Mouse (Mus musculus) adrenal gland, adult 18-20 months (tissue): ENCODE measurements at regions not wholly inside any gene's neighbourhood (a gene's known extent, or its start where the extent isn't known, plus 50 kb on each side); places are given as distances from the start of the nearest gene placed in this dataset.
A peak's percentile ranks its signal among the peaks of the same experiment; 100 is the strongest.

ENCODE experiments used
- DNase-seq, 2 experiments: peaks; one replicate each; pipeline ENCODE4 v3.0.0; 2021 to 2022; ENCODE audit warnings: low spot score in 2 of 2

DNA sequence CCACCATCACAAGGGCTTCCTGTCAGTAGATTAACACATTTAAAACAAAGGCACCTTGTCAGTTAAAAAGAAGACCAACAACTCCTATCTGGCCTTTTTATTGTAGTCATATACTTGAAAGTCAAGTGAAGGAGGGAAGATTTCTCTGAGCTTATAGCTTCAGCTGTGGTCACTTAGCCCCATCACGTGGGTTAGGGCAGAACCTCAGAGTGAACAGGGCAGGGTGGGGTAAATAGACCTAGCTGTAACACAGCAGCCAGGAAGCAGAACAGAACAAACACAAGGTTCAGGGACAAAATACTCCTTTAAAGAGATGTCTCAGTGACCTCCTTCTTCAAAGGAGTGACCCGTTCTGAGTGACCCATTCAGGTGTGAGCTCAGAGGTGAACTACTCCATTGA, 226.6 kb upstream of the Prep start:
- no peak for DNase-seq

DNA sequence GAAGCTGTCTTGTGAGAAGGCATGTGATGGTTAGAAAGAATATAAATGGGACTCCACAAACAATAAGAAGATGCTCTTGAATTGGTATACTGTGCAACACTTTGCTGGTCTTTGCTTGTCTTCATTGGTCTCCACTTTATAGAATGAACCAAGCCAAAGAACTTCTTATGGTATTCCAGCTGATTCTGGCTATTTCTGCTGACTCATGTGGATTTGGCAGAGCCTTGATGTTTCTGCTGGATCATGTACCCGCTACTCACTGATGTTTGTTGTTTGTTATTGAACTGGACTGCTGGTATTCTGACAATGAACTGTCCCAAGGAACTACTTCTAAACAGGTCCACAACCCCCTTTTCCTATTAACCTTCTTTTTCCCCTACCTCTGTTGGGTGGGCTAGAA, 234.5 kb upstream of the Prep start:
- no peak for DNase-seq

- no peak for DNase-seq
These were observed 240.7 kb upstream of the Prep start for GRCm38 (mm10) chr10:44826271-44826670.

DNA sequence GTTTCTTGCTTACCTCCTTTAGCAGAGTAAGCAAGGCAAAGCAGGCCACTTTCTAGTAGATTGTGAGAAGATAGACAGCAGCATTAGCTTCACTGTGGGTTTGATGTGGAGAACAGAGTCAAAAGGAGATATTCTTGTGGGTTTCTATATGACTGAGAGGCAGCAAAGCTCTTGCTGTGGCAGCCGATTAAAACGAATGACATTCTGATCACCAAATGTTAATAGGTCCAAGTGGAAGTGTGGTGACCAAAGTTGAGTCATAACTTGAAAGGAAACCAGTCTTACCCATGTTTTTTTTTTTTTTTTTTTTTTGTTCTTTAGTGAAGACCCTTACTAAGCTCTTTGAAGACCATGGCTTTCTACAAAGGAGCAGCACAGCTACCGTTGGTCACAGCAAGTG, 245.3 kb upstream of the Prep start:
- DNase-seq = no peak

- no peak for DNase-seq
These were observed 246.6 kb upstream of the Prep start for GRCm38 (mm10) chr10:44820379-44820778.

DNA sequence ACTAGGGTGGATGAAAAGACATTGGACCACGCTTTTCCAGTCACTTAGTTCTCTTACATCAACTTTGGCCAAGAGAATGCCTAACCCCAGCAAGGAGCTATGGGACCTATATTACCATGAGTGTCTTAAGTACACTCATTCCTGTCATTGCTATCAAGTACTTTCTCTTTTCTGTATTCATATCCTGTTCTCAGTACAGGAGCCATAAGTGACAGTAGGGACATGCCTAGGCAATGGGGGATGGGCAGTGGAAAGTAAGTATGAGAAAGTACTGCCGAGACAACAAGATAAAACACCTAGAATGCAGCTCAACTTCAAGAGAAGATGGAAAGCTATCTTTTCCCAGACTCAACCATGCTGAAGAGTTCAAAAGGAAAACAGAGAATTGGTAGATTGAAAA, 247.6 kb upstream of the Prep start:
- DNase-seq = no peak

DNA sequence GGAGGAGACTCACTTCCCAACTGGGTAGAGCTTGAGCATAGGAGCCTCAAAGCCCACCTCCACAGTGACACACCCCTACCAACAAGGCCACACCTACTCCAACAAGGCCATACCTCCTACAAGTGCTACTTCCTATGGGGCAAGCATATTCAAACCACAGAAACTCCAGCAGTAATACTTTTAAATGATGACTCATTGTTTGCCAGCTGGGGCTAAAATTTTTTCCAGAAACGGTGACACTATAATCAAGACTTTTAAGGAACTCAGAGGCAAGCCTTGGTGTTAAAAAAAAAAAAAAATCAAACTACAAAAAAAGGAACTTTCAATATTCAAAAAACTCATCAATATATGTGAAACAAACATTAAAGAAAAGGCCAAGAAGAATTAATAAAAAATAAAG, 248.4 kb upstream of the Prep start:
- no peak for DNase-seq

DNA sequence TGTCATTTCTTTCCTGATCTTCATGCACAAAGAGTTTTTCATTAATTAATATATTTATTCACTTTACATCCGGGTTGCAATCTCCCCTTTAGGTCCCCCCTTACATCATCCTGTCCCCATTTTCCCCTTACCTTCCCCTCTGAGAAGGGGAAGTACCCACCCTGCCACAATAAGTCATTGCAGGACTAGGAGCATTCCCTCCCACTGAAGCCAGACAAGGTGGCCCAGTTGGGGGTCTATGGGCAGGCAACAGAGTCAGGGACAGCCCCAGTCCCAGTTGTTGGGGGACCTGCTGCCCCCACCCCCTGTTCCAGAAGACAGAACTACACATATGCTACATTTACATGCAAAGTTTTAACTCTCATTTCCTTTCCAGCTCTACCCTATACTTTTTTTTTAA, 267.9 kb upstream of the Prdm1 start:
- no peak for DNase-seq

- DNase-seq = no peak
These were observed 257.1 kb upstream of the Prdm1 start for GRCm38 (mm10) chr10:44785386-44785785.

GRCm38 (mm10) chr10:44780381-44780958, 252.2 kb upstream of the Prdm1 start:
- DNase-seq = no peak

- no peak for DNase-seq
These were observed 251.4 kb upstream of the Prdm1 start for GRCm38 (mm10) chr10:44779568-44780207.

- DNase-seq = no peak
These were observed 248.9 kb upstream of the Prdm1 start for GRCm38 (mm10) chr10:44777214-44777613.

- DNase-seq = no peak
These were observed 247.9 kb upstream of the Prdm1 start for GRCm38 (mm10) chr10:44776175-44776574.

DNA sequence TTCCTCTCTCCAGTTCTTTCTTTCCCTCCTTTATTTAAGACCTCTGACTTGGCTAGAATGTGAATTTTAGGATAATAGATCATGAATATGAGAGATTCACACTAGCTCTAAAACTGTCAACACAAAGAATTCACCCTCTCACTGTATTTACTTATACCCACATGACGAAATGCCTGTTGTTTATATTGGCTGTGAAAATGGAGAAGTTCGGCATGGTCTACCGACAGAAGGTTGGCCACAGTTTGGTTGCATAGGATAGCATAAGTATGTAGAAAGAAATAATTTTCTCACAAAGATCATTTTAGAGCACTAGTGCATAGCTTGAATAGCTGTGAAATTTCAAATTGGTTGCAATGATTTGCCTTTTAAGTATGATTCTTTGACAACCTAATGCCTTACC, 237.2 kb upstream of the Prdm1 start:
- no peak for DNase-seq

DNA sequence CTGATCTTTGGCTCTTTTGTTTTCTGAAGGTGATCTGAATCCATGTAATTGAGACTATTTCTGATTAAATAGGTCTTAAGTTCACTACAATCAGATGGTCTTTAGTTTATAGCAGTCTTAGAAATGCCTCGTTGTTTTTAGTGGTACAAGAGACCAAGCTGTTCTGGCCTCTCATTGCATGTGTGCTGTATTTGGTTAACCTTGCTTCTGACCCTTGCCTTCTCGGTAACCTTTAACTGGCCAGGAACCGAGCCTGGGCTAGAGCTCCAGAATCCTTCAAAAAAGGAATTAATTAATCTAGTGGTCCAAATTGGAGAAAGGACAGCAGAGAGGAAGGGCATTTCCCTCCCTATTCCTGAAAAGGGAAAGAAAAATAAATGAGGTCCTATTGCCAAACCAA, 234.8 kb upstream of the Prdm1 start:
- DNase-seq = no peak

DNA sequence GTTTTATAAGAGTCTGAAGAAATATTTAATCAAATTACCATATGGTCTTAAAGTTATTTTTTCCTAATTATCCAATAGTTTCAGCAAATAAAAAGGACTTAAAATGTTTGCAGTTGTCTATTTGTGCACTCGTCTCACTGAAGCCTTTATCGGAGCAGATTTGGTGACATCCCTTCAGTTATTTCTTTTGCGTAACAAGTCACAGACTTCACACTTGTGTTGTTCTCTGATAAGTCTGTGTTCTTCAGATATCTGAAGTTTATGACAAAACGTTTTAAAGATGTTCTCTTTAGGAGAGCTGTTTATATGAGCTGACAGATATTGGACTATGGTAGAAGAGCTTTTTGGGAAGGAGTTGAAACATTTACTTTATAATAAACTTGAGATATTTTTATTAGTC, 233.8 kb upstream of the Prdm1 start:
- DNase-seq = no peak

DNA sequence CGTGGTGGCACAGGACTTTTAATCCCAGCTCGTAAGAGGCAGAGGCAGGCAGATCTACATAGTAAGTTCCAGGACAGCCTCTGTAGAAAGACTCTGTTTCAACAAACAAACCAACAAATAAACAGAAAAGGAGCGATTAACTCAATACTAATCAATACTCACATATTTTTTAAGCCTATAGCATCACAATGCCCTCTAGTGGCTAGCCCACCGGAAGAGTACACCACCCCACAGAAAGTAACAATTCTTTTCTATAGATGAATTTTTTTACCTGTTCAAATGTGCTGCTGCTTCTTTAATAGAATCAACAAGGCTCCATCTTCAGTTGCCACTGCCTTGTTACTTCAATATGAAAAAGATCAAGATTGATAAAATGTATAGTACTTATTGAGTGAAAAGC, 233.0 kb upstream of the Prdm1 start:
- DNase-seq = no peak

GRCm38 (mm10) chr10:44755355-44755957, 227.2 kb upstream of the Prdm1 start:
- DNase-seq = peak in 1 of 2 experiments; percentile 58

DNA sequence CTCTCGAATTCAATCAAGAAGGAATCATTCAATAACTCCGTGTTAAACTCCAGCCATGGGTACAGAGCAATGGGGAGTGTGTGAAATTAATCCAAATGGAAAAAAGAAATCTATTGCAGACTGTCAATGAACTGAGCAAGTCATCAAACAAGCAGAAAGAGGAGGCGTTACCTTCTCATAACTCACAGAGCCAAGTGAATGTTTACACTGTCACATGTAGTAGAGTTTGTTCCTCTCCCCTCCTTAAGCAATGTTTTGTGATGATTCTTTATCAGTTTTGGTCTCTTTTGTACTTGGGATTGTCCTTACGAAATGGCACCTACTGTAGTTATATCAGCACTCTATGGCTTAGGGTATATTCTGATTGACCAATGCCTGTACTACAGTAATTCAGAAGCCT, 226.6 kb upstream of the Prdm1 start:
- DNase-seq = no peak

GRCm38 (mm10) chr10:44752719-44753390, 224.6 kb upstream of the Prdm1 start:
- DNase-seq = no peak

GRCm38 (mm10) chr10:44751061-44751460, 222.8 kb upstream of the Prdm1 start:
- no peak for DNase-seq

GRCm38 (mm10) chr10:44749206-44749605, 220.9 kb upstream of the Prdm1 start:
- no peak for DNase-seq
